Mouse (Mus musculus): ENCODE data around the gene Camk1.

DNA sequence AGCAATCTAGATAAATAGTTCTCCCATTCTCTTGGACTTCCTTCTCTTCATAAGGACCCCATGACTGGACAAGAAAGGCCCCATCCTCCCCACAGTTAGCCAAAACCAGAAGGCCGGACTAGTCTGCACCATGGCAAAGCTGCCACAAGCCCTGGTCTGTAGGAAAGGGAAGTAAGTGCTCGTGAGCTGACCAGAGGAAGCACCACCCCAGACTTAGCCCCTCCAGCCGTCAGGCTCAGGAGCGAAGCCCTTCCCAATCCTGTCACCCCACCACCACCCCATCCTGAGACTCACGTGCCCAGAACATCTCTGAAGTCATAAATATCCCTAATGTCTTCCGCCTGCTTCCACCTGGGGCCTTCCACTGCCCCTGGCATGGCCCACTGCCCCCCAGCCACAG, 2.2 kb downstream of the Camk1 start:
- TF ChIP-seq MYOD1 (IDR thresholded peaks at IDR 0.05; ENCODE audit: control insufficient read depth, insufficient read length, low read depth) (no peak), MYOG (IDR thresholded peaks at IDR 0.05; ENCODE audit: control insufficient read depth, extremely low read depth, insufficient read length) (no peak), CEBPB (IDR thresholded peaks at IDR 0.05; ENCODE audit: low read depth) (no peak), CTCF (IDR thresholded peaks at IDR 0.05; ENCODE audit: control insufficient read depth, insufficient read depth, insufficient read length) (no peak)

Measured in C2C12 (cell line).